Mouse (Mus musculus) liver (tissue): ENCODE results near the gene Gtf2a2.

Source experiments
- DNase-seq: peaks from one replicate; pipeline ENCODE4 v3.0.0-alpha.2; 2020; ENCODE audit warnings: mixed read lengths

Gene Gtf2a2

GRCm38 (mm10) chr9:70067497-70067896, 55.1 kb downstream of the Gtf2a2 start:
- DNase-seq = no peak

- DNase-seq = no peak
Measured at GRCm38 (mm10) chr9:70069961-70070435, 57.6 kb downstream of the Gtf2a2 start.

- no peak for DNase-seq
Measured at GRCm38 (mm10) chr9:70072387-70072786, 60.0 kb downstream of the Gtf2a2 start.
